Mouse (Mus musculus): ENCODE results near the gene Arid4a.
"Not testable (repeated sequence)": the region's sequence is repeated elsewhere in the genome, so short reads cannot be mapped to it uniquely, and the experiment has no call there.

The Arid4a gene

GRCm38 (mm10) chr12:71016211-71016502, 367 bp downstream of the Arid4a start:
- DNase-seq (ENCODE audit: low spot score in 2 of 2): no peak

DNA sequence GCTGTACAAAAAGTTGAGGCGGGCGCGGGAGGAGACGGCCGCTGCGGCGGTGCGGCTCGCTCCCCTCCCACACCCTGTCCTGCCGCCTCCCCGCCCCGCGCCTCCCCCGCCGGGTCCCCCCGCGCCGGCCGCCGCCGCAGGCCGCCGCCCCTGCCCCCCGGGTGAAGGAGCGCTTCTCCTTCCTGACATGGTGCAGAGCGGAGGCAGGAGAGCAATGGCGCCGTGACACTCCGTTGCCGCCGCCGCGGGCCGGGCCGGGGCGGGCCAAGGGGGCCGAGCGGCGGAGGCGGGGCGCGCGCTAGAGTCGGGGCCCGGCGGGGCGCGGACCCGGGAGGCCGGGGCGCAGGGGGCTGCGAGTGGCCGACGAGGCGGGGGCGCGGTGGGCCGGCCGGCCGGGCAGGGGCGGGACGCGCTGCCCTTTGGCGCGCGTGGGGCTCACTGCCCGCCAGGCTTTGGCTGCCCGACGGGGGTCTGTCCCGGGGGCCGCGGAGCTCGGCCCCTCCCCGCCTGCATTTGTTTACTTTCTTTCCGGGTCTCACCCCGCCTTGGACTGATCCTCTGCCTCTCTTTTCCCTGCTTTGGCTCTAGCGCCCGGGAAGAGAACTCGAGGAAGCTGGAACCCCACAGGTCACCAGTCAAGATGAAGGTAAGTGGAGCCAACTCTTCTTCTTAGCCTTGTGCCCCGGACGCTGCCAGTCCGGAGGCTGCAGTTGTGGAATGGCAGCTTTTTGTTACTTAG, 882 bp downstream of the Arid4a start:
- peak; percentile 36 to 48 for DNase-seq (ENCODE audit: low spot score in 2 of 2)

DNA sequence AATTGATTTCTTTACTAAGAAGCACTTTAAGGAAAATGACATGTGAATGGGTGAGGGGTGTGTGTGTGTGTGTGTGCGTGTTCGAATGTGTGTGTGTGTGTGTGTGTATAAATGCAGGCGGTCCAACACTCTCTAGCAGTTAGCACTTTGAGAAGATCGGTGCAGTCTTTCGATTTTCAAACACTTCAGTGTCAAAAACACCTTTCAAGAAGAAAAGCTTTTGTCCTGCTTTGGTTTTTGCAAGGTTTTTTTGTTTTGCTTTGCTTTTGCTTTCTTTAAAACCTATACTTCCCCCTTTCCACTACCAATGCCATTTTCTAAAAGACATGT, 1.4 kb downstream of the Arid4a start:
- DNase-seq (ENCODE audit: low spot score in 2 of 2): no peak

DNA sequence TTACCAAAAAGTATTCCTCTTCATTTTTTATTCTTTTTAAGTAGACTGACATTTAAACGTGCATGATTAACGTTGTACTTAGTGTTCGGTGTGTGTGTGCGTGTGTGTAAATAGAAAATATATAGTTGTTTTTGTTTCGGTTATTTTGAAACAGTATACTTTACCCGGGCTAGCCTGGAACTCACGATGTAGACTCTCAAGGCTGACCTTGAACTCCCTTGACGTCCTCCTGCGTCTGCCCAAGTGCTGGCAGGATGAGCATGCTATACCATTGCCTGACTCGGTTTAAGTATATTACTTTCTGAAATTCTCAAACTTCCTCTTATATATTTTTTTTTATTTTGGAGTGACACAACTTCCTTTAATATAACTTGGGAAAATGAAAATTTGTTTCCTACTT, 2.0 kb downstream of the Arid4a start:
- no peak for DNase-seq (ENCODE audit: low spot score in 2 of 2)

DNA sequence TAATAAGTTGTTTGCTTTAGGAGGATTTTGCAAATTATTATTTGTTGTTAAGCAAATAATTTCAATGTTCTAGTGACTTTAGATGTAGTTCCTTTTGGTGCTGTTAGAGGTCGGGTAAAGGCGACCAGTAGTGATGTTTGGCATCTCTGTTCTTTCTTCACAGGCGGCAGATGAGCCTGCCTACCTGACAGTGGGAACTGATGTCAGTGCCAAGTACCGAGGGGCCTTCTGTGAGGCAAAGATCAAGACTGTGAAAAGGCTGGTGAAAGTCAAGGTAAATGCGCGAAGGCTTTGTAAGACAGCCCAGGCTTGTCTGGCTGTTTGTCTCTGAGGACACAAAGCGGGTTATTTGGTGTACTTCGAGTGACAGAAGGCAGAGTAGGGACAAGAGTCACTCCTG, 3.4 kb downstream of the Arid4a start:
- DNase-seq (ENCODE audit: low spot score in 2 of 2): no peak

GRCm38 (mm10) chr12:71024411-71024810, 8.6 kb downstream of the Arid4a start:
- DNase-seq (ENCODE audit: low spot score in 2 of 2): no peak

- not testable (repeated sequence) for DNase-seq (ENCODE audit: low spot score in 2 of 2)
These were observed 12.5 kb downstream of the Arid4a start for GRCm38 (mm10) chr12:71028265-71028664.

- no peak for DNase-seq (ENCODE audit: low spot score in 2 of 2)
These were observed 14.5 kb downstream of the Arid4a start for GRCm38 (mm10) chr12:71030260-71030659.

DNA sequence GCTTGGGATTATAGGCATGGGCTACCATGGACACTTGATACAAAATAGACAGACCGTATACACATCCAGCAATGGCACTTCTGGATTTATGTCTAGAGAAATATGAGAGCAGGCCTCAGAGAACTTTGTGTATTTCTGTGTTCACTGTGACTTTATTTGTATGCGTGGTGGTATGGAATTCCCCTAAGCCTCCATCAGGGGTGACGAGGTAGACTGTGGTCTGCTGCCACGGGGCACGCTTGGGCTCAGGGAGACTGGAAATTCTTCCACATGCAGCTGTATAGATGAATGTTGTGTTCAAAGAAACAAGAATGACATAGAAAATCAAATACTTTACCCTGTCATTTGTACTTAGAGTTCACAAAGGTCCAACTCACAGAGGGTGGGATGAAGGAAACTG, 14.9 kb downstream of the Arid4a start:
- no peak for DNase-seq (ENCODE audit: low spot score in 2 of 2)

- no peak for DNase-seq (ENCODE audit: low spot score in 2 of 2)
These were observed 20.0 kb downstream of the Arid4a start for GRCm38 (mm10) chr12:71035826-71036225.

GRCm38 (mm10) chr12:71036729-71037404, 21.1 kb downstream of the Arid4a start:
- DNase-seq (ENCODE audit: low spot score in 2 of 2): no peak

DNA sequence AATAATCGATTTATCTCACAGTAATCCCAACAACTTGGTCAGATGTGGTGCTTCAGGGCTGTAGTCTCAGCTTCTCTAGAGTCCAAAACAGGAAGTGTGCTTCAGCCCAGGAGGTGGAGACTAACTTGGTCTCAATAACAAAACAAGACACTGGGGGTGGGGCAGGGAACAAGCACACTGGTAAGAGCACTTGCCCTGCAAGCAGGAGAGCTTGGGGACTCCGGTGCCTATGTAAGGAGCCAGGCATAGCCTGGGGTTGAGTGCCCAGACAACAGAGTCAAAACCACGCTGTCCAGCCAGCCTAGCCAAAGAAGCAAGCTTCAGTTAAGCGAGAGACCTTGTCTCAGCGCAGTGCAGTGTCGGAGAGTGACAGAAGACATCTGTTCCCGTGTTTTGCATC, 24.7 kb downstream of the Arid4a start:
- peak; percentile 12 to 47 for DNase-seq (ENCODE audit: low spot score in 2 of 2)

GRCm38 (mm10) chr12:71042451-71042850, 26.7 kb downstream of the Arid4a start:
- no peak for DNase-seq (ENCODE audit: low spot score in 2 of 2)

DNA sequence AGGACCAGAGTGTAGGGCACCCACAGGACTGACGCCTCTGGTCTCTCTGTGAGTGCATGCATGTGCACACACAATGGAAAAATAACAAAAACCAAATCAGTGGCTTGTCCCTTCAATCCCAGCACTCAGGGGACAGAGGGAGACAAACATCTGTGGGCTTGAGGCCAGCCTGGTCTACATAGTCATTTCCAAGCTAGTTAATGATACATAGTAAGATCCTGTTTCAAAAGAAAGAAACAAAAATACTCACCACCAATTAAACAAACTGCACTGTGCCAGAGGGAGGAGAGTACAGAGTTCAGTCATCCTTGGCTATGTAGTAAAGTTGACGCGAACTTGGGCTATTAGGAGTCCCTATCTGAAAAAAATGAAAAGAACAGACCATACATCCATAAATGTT, 27.8 kb downstream of the Arid4a start:
- DNase-seq (ENCODE audit: low spot score in 2 of 2): no peak

DNA sequence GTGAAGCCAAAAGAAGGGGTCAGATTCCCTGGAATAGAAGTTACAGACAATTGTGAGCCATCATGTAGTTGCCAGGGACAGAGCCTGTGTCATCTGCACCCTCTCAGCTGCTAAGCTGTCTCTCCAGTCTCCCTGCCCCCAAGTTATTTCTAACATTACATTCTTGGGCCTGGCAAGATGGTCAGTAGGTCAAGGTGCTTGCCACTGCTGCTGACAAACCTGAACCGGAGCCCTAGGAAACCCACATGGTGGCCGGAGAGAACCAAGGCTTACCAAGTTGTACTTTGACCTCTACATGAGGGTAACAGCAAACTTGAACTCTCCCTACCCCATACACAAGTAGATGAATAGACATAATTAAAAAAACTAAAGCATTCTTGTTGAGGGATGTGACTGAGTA, 28.7 kb downstream of the Arid4a start:
- DNase-seq (ENCODE audit: low spot score in 2 of 2): no peak

- no peak for DNase-seq (ENCODE audit: low spot score in 2 of 2)
These were observed 30.7 kb downstream of the Arid4a start for GRCm38 (mm10) chr12:71046501-71046900.

DNA sequence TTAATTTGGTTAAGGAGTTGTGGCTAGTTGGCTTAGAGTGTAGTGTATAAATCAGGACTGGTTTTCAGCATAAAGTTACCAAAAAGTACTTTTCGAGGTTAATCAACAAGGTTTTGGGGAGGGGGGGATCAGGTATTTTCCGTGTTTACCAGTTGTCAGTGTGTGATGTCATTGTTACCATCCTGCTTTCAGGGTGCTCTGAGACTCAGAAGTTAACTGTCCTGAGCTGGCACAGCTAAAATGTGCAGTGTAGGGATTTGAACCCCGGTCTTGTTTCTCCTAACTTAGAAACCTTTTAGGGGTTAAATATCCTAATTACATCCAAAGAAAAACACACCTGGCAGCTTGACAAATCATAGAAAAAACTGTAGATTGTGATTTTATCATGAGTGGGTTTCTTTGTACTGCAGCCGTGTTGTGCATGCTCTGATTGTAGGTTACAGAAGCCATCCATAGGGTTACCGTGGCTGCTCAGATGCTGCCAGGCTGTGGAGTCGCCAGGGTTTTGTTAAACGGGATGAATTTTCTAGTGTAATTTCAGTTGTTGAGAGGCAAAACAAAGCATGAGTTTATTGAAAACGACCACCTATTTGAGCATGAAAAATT, 31.8 kb downstream of the Arid4a start:
- DNase-seq (ENCODE audit: low spot score in 2 of 2): no peak

- peak; percentile 71 to 81 for DNase-seq (ENCODE audit: low spot score in 2 of 2)
These were observed 32.3 kb downstream of the Arid4a start for GRCm38 (mm10) chr12:71048117-71048516.

GRCm38 (mm10) chr12:71048561-71048960, 32.8 kb downstream of the Arid4a start:
- no peak for DNase-seq (ENCODE audit: low spot score in 2 of 2)

DNA sequence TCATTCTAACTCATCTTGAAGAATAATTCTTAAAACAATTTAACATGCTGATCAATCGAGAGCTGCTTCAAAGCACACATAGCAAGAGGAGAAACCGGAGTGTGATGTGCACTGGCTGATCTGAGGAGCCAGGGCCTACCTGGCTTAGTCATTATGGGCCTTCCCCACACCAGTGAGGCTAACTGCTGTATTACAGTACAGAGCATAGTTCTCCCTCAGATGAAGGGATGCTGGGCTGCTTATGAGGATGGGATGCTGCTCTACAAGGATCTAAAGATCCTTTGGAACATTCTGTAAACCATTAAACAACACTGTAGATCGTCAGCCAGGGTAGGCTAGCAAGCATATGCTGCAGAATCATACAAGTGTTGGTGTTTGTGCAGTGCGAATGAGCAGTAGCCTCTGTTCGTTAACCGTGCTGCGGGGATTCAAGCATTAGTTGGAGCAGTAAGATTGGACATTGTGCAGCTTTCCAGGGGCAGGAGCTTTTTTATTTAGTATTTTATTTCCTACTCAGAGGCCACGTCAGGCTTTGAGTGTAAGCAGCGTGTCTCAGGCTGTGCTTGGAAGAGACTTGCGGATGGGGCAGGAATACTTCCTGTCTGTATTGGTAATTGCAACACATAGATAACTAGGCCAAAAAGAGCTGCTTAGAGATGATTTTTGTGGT, 33.9 kb downstream of the Arid4a start:
- no peak for DNase-seq (ENCODE audit: low spot score in 2 of 2)

GRCm38 (mm10) chr12:71051079-71051478, 35.3 kb downstream of the Arid4a start:
- DNase-seq (ENCODE audit: low spot score in 2 of 2): peak in 1 of 2 experiments; percentile 44

GRCm38 (mm10) chr12:71052341-71052995, 36.7 kb downstream of the Arid4a start:
- DNase-seq (ENCODE audit: low spot score in 2 of 2): no peak
